Mouse (Mus musculus): ENCODE results near the gene Unc93b1.

The Unc93b1 gene

GRCm38 (mm10) chr19:3983527-3984200 is 48.7 kb downstream of the Unc93b1 start:
- DNase-seq (ENCODE audit: low spot score in 2 of 2): no peak

- no peak for DNase-seq (ENCODE audit: low spot score in 2 of 2)
Observed at GRCm38 (mm10) chr19:3985261-3985681, 50.3 kb downstream of the Unc93b1 start.

- peak in 1 of 2 experiments; percentile 66 for DNase-seq (ENCODE audit: low spot score in 2 of 2)
Observed at GRCm38 (mm10) chr19:3986334-3986733, 51.3 kb downstream of the Unc93b1 start, which contains the start of gene Acy3. TSS of gene Acy3 (plus strand) at chr19:3986570.

GRCm38 (mm10) chr19:3988066-3988465 is 53.1 kb downstream of the Unc93b1 start:
- no peak for DNase-seq (ENCODE audit: low spot score in 2 of 2)

GRCm38 (mm10) chr19:3988750-3989149 is 53.8 kb downstream of the Unc93b1 start:
- no peak for DNase-seq (ENCODE audit: low spot score in 2 of 2)

- DNase-seq (ENCODE audit: low spot score in 2 of 2): no peak
Observed at GRCm38 (mm10) chr19:3990804-3991203, 55.8 kb downstream of the Unc93b1 start.

- DNase-seq (ENCODE audit: low spot score in 2 of 2): no peak
Observed at GRCm38 (mm10) chr19:3991562-3991961, 56.6 kb downstream of the Unc93b1 start.

GRCm38 (mm10) chr19:3991966-3992365 is 57.0 kb downstream of the Unc93b1 start:
- DNase-seq (ENCODE audit: low spot score in 2 of 2): no peak

GRCm38 (mm10) chr19:3992416-3992815 is 57.4 kb downstream of the Unc93b1 start, which contains the start of gene Tbx10:
TSS of gene Tbx10 (plus strand) at chr19:3992752.
- no peak for DNase-seq (ENCODE audit: low spot score in 2 of 2)

- DNase-seq (ENCODE audit: low spot score in 2 of 2): no peak
Observed at GRCm38 (mm10) chr19:3994932-3995331, 59.9 kb downstream of the Unc93b1 start.

- no peak for DNase-seq (ENCODE audit: low spot score in 2 of 2)
Observed at GRCm38 (mm10) chr19:3995505-3995904, 60.5 kb downstream of the Unc93b1 start.

GRCm38 (mm10) chr19:3996106-3996505 is 61.1 kb downstream of the Unc93b1 start:
- DNase-seq (ENCODE audit: low spot score in 2 of 2): no peak

- DNase-seq (ENCODE audit: low spot score in 2 of 2): no peak
Observed at GRCm38 (mm10) chr19:3996747-3997146, 61.8 kb downstream of the Unc93b1 start.

- no peak for DNase-seq (ENCODE audit: low spot score in 2 of 2)
Observed at GRCm38 (mm10) chr19:3997231-3997630, 62.2 kb downstream of the Unc93b1 start.

- DNase-seq (ENCODE audit: low spot score in 2 of 2): no peak
Observed at GRCm38 (mm10) chr19:3998335-3998734, 63.3 kb downstream of the Unc93b1 start.
